Mouse (Mus musculus) midbrain, embryonic 12.5 days (tissue): ENCODE results near the gene Fam71f1. TPM values are rescaled to one million over a fixed set of nuclear protein-coding genes. Genes with fewer than 3 reads are reported as not detected.

ENCODE experiments used
- ATAC-seq: fragments of 200-750 bp; cut with Nextera tagmentation; 2 replicates; pipeline ENCODE4 v1.8.0; 2017; ENCODE audit warnings: low read depth, moderate TSS enrichment, moderate library complexity; ENCODE audit not compliant: low FRiP score
- H3K27ac ChIP-seq: fragments of 300-500 bp; sonication (generic); replicated peaks from 2 replicates; pipeline ENCODE4 v1.5.1; 2016; ENCODE audit warnings: mild to moderate bottlenecking
- H3K27me3 ChIP-seq: fragments of 300-500 bp; sonication (generic); 2 replicates; pipeline ENCODE4 v1.6.1; 2016; ENCODE audit warnings: mild to moderate bottlenecking
- H3K36me3 ChIP-seq: fragments of 300-500 bp; sonication (generic); 2 replicates; pipeline ENCODE4 v1.6.1; 2016
- H3K4me1 ChIP-seq: fragments of 300-500 bp; sonication (generic); 2 replicates; pipeline ENCODE4 v1.6.1; 2016
- H3K4me2 ChIP-seq: fragments of 300-500 bp; sonication (generic); replicated peaks from 2 replicates; pipeline ENCODE4 v1.6.1; 2016; ENCODE audit warnings: mild to moderate bottlenecking, moderate library complexity
- H3K4me3 ChIP-seq: fragments of 300-500 bp; sonication (generic); 2 replicates; pipeline ENCODE4 v1.5.1; 2016; ENCODE audit warnings: mild to moderate bottlenecking
- H3K9ac ChIP-seq: fragments of 300-500 bp; sonication (generic); replicated peaks from 2 replicates; pipeline ENCODE4 v1.6.1; 2016; ENCODE audit warnings: mild to moderate bottlenecking, moderate library complexity
- H3K9me3 ChIP-seq: fragments of 300-500 bp; sonication (generic); 2 replicates; pipeline ENCODE4 v1.6.1; 2016; ENCODE audit warnings: mild to moderate bottlenecking
- WGBS: fragments of 180-500 bp; shearing (Covaris S2); methylation state at CpG from one replicate; pipeline ENCODE4 v1.1.7; 2016; 5-methylcytosine and 5-hydroxymethylcytosine counted together
- polyA plus RNA-seq: library from polyadenylated mRNA; unstranded; fragments of >200 nt; fragmentation: Nextera tagmentation; extraction: Ambion mirVana; gene quantifications from 2 replicates; pipeline ENCODE4 v1.2.1, GENCODE M21; 2016

Gene Fam71f1
- polyA plus RNA-seq, 1 experiment from 2014 or later: not detected

DNA sequence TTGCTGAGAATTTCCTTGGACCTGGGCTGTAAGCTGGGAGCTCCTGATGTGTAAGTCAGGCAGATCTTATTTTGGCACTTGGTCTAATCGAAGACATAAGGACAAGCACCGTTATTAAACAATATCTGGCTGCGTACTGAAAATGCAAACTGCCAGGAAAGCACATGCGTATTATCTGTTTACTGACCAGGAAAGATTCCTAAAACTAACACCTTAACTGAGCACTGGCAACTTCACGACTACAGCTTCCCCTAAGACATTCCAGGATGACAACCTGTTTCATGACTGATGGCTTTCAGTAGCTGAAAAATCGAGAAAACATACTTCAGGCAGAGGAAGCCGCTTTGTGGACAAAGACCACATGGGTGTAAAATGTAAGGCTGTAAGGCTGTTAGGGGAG, 28.2 kb downstream of the Fam71f1 start:
- peak overlapping the region; percentile 75; the same call in 1 of the 2 replicates for H3K27ac ChIP-seq
- H3K9ac ChIP-seq: peak overlapping the region; percentile 68
- no peaks in the 10 kb centered on the region for H3K27me3 ChIP-seq
- peaks cover 11% of the 10 kb centered on the region for H3K4me1 ChIP-seq
- H3K4me2 ChIP-seq: peak overlapping the region; percentile 79
- no peaks in the 10 kb centered on the region for H3K9me3 ChIP-seq
- ATAC-seq: no peak
- no peaks in the 10 kb centered on the region for H3K36me3 ChIP-seq
- WGBS: 43% methylated on average over 7 of the region's 7 CpGs
- peak overlapping the region; percentile 78 for H3K4me3 ChIP-seq

DNA sequence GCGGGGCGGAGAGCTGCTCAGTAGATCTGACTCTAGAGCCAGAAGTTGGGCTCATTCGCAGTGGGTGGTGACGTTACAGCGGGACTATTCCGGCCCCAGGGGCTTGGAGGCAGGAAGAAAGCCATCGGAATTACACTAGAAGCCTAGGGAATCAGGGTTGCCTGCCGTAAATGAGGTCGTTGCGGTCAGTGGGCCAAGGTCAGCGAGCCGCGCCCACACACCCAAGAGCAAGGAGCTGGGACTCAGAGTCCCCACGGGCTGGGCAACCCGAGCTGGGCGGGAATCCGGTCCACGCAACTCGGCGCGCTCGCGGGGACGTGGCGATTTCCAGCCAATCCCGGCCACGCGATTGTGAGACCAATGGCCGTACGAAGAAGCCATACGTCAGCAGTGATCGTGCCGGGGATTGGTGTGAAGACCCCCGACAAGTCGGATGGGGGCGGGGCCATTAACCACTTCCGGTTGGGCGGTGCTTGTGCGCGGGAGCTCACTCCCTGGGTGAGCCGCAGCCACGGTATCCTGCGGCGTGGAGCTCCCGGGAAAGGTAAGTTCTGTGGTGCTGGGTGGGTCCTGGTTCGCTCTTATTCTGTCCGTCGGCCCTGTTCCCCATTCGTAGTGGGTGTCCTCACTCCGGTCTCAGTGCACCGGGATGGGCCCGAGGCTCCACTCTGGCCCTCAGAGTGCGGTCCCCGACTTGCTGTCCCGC, 28.9 kb downstream of the Fam71f1 start, which contains the start of gene Calu:
Gene Calu (plus strand): TSS at position 405 of the 706 bp plus-strand sequence.
- whole genome bisulfite sequencing: under 1% methylated on average over 55 of the region's 55 CpGs

DNA sequence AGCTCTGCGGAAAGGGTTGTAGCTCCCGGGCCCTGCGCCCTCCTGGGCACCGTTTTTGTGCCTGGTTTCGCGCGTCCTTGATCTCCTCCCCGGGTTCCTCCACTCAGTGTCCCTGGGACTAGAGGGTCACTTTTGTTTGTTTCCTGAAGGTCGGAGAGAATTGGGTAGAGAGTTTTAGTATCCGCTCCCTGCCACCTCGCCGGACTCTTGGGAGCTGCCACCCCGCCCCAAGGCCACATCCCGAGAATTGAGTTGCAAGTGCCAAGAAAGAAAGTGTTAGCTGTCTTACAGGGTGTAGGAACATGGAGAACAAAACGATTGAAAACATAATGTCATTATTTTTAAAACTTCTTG, 29.4 kb downstream of the Fam71f1 start:
- Histone ChIP-seq H3K27ac (peak overlapping the region; percentile 64), H3K27me3 (no peaks in the 10 kb centered on the region), H3K4me3 (peak overlapping the region; percentile 78), H3K36me3 (no peaks in the 10 kb centered on the region), H3K4me1 (peaks cover 11% of the 10 kb centered on the region), H3K4me2 (peak overlapping the region; percentile 79), H3K9me3 (no peaks in the 10 kb centered on the region), H3K9ac (peak overlapping the region; percentile 88)
- no peak for ATAC-seq
- WGBS: under 1% methylated on average over 15 of the region's 15 CpGs

More for the DNA sequence above, 28.9 kb downstream of the Fam71f1 start, which contains the start of gene Calu:
- H3K9ac ChIP-seq: peak within 1 kb of the TSS; percentile 88
- peak; percentile 100 for ATAC-seq
- no peaks in the 10 kb centered on the region for H3K27me3 ChIP-seq
- no peaks in the 10 kb centered on the region for H3K9me3 ChIP-seq
- peak within 1 kb of the TSS; percentile 75 for H3K27ac ChIP-seq
- H3K4me1 ChIP-seq: peaks cover 11% of the 10 kb centered on the region
- no peaks in the 10 kb centered on the region for H3K36me3 ChIP-seq
- H3K4me2 ChIP-seq: peak within 1 kb of the TSS; percentile 79
- H3K4me3 ChIP-seq: peak within 1 kb of the TSS; percentile 78

DNA sequence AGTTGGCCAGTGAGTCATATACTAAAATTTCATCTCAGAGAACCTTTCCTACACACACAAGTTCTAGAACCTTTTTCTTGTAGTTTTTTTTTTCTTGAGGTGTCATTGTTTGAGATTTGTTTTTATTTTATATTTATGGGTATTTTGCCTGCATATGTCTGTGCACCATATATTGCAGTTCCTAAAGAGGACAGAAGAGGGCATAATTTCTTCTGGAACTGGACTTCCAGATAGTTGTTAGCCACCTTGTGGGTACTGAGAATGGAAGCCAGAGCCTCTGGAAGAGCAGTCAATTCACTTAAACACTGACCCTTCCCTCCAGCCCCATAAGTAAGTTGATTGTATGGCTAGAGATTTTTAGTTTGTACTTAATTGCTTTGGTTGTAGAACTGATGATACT, 32.7 kb downstream of the Fam71f1 start:
- Histone ChIP-seq H3K9me3 (no peaks in the 10 kb centered on the region), H3K4me2 (no peak overlapping the region), H3K4me3 (no peak overlapping the region), H3K27ac (no peak overlapping the region), H3K4me1 (peaks cover 11% of the 10 kb centered on the region), H3K9ac (no peak overlapping the region), H3K27me3 (no peaks in the 10 kb centered on the region), H3K36me3 (0 out of 2 replicates have a peak, but pooled peaks cover 4% of the 10 kb centered on the region)
- ATAC-seq: no peak

DNA sequence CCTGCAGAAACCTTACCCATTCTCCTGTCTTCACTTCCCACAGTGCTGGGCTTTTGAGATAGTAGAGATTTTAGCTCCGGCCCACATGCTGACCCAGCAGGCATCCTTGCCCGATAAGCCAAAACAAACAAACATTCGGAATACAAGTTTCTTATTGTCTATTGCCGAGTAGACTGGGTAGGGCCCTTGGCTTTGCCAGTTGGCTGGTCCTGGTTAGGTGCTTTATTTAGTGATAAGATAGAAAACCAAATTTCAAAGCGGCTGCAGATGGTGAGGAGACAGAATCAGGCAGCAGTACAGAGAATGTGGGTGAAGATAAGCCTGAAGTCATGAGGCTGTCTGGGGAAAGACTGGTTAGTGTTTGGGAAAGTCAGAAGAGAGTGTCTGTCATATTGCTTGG, 33.9 kb downstream of the Fam71f1 start:
- H3K4me1 ChIP-seq: peaks cover 7% of the 10 kb centered on the region
- no peak for ATAC-seq
- H3K4me3 ChIP-seq: no peak overlapping the region
- WGBS: 44% methylated on average over 5 of the region's 5 CpGs
- no peak overlapping the region for H3K27ac ChIP-seq
- no peak overlapping the region for H3K9ac ChIP-seq
- 0 out of 2 replicates have a peak, but pooled peaks cover 15% of the 10 kb centered on the region for H3K36me3 ChIP-seq
- no peaks in the 10 kb centered on the region for H3K27me3 ChIP-seq
- no peaks in the 10 kb centered on the region for H3K9me3 ChIP-seq
- H3K4me2 ChIP-seq: no peak overlapping the region

DNA sequence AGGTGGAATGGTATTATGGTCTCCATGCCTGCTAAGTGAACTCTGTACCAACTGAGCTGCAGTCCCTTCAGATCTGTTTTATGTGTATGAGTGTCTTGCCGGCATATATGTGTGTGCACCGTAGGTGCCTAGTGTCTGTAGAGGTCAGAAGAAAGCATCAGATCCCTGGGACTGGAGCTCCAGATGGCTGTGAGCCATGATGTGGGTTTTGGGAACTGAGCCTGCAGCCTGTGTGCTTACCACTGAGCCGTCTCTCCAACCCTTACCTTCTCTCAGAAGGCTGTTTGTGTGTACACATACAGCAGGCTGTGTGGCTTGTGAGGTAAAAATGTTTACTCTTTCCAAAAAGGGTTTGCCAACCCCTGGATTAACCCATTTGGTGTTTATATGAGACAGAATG, 40.4 kb downstream of the Fam71f1 start:
- H3K27ac ChIP-seq: no peak overlapping the region
- H3K36me3 ChIP-seq: peaks cover 33% of the 10 kb centered on the region
- H3K4me3 ChIP-seq: no peak overlapping the region
- 95% methylated on average over 3 of the region's 3 CpGs for WGBS
- H3K9me3 ChIP-seq: no peaks in the 10 kb centered on the region
- no peak for ATAC-seq
- no peak overlapping the region for H3K9ac ChIP-seq
- no peaks in the 10 kb centered on the region for H3K27me3 ChIP-seq
- no peak overlapping the region for H3K4me2 ChIP-seq
- H3K4me1 ChIP-seq: no peaks in the 10 kb centered on the region; the same call in 1 of the 2 replicates

DNA sequence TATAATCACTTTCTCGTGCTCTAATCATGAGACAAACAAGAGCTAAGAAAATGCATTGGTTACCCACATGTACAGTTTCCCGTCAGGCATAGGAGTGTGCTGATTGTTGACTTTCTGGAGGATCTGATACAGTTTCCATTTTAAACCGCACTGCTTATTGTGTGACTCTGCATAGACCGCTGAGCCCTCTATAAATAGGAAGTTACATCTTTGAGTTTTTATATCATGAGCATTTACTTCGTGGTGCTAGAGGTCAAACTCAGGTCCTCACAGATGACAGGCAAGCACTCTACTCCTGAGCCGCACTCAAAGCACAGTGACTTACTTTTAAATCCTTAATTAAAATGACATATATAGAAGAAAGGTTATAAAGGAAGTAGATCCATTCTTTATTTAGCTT, 41.3 kb downstream of the Fam71f1 start:
- Histone ChIP-seq H3K4me3 (no peak overlapping the region), H3K27me3 (no peaks in the 10 kb centered on the region), H3K27ac (no peak overlapping the region), H3K36me3 (peaks cover 33% of the 10 kb centered on the region), H3K4me2 (no peak overlapping the region), H3K4me1 (no peaks in the 10 kb centered on the region; the same call in 1 of the 2 replicates), H3K9ac (no peak overlapping the region), H3K9me3 (no peaks in the 10 kb centered on the region)
- 90% methylated on average over 6 of the region's 6 CpGs for WGBS
- ATAC-seq: no peak

DNA sequence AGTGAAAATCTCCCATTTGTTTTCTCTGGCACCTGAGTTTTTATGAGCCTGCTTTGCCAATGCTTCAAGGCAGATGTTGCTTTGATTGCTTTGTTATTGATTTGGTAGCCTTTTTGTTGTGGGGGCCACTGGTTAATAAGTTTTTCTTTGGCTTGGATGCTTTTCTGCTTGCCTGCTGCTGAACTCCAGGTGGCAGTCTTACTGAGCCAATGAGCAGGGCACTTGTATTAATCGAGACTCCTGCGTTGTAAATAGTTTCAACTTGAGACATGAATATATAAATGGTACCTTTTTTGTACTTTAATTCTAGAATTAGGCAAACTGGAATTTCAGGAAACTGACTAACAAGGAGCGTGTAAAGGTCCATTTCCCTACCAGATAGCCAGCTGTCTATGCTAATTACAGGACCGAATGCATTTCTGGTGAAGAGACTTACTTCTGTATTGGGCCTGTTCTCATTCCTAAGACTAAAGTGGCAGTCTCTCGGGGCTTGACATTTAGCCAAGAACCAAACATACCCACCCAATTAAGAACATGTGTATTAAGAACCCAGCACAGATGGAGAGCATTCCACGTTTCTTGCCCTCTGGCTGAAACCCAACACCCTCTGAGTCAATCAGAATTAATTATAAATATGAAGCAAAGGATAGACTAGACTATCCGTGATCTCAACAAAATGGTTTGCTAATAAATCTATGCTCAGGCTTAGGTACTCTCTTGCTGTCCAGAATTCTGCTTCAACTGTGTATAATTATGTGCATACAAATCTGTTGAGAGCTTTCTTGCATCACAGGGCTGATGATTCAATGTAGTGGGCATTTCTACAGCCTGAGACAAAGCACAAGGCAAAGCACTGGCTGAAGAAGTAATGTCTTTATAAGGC, 43.5 kb downstream of the Fam71f1 start:
- Histone ChIP-seq H3K27ac (no peak overlapping the region), H3K4me1 (no peaks in the 10 kb centered on the region; the same call in 1 of the 2 replicates), H3K27me3 (no peaks in the 10 kb centered on the region), H3K4me2 (no peak overlapping the region), H3K9ac (no peak overlapping the region), H3K36me3 (peaks cover 40% of the 10 kb centered on the region), H3K4me3 (no peak overlapping the region), H3K9me3 (no peaks in the 10 kb centered on the region)
- WGBS: 70% methylated on average over 7 of the region's 7 CpGs
- no peak for ATAC-seq

DNA sequence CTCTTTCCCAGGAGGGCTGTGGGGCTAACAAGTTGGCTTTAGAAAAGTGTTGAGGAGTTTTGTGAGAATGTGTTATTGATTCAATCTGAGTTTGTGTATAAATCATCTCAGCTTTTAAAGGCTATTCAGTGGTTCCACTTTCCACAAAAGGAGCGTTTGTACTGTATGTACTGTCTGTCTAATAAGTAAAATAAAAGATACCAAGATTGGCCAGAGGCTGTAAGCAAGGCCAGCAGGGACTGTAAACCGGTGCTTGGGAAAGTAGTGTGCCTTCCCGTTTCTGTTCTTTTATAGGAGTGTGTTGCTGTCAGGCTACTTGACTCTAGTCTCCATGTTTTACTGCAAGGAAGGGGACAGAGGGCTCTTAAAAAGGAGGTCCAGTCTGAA, 44.2 kb downstream of the Fam71f1 start:
- no peak overlapping the region for H3K27ac ChIP-seq
- H3K36me3 ChIP-seq: peaks cover 38% of the 10 kb centered on the region
- H3K9me3 ChIP-seq: no peaks in the 10 kb centered on the region
- no peaks in the 10 kb centered on the region; the same call in 1 of the 2 replicates for H3K4me1 ChIP-seq
- H3K27me3 ChIP-seq: no peaks in the 10 kb centered on the region
- no peak overlapping the region for H3K4me2 ChIP-seq
- H3K9ac ChIP-seq: no peak overlapping the region
- ATAC-seq: no peak
- WGBS: 82% methylated on average over 3 of the region's 3 CpGs
- no peak overlapping the region for H3K4me3 ChIP-seq

DNA sequence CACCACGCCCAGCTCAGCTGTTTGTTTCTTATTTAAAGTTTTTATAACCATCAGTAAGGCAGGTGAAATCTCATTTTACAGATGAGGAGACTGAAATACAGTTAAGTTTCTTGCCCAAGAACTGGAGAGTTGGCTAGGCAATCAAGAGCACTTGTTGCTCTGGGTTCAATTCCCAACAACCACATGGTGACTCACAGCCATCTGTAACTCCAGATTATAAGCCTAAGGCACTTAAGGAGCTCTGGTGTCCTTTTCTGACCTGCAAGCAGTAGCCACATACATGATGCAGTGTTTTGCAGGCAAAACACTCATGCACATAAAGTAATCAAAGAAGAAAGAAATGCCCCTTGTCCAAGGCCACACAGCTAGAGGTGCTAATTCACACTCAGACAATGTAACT, 46.3 kb downstream of the Fam71f1 start:
- H3K27me3 ChIP-seq: no peaks in the 10 kb centered on the region
- no peak overlapping the region for H3K4me2 ChIP-seq
- WGBS: 80% methylated on average over 1 of the region's 1 CpGs
- H3K27ac ChIP-seq: no peak overlapping the region
- no peaks in the 10 kb centered on the region; the same call in 1 of the 2 replicates for H3K4me1 ChIP-seq
- no peak overlapping the region for H3K4me3 ChIP-seq
- ATAC-seq: no peak
- peaks cover 35% of the 10 kb centered on the region for H3K36me3 ChIP-seq
- no peaks in the 10 kb centered on the region for H3K9me3 ChIP-seq
- no peak overlapping the region for H3K9ac ChIP-seq

DNA sequence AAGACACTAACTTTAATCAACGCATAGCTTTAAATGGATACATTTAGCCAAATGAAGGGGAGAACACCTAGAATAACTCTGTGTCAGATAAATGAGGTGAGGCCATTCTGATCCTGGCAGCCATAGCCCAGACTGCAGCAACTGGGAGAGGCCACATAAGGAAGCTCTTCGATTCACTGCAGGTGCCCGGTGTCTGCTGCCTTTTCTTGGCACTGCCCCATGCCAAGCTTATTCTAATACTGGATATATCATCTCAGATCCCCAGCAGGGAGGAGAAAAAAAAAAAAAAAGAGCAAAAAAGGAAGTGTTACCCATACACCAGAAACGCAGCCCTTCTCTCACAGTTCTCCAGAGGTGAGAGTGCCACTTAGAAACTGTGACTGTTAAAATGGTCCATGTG, 58.4 kb downstream of the Fam71f1 start:
- H3K27me3 ChIP-seq: no peaks in the 10 kb centered on the region
- no peak overlapping the region for H3K9ac ChIP-seq
- no peak for ATAC-seq
- no peak overlapping the region for H3K4me2 ChIP-seq
- 99% methylated on average over 4 of the region's 4 CpGs for WGBS
- no peaks in the 10 kb centered on the region for H3K4me1 ChIP-seq
- peaks cover 62% of the 10 kb centered on the region for H3K36me3 ChIP-seq
- H3K27ac ChIP-seq: no peak overlapping the region
- no peaks in the 10 kb centered on the region for H3K9me3 ChIP-seq
- no peak overlapping the region for H3K4me3 ChIP-seq

DNA sequence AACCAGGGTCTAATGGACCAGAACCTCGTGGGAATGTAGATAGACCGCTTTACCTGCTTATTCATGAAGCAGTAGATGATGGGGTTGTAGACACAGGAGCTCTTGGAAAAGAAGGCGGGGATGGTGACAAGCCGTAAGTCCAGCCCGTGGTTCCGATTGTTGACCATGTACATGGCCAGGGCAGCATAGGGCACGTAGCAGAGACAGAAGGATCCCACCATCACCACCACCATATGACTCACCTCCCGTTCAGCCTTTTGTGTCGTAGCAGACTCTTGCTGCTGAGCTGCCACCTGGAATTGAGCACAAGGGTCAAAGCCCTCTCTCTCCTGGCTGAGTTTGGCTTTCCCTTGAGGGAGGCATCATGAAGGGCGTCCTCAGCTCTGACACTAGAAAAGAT, 59.7 kb downstream of the Fam71f1 start:
- ATAC-seq: no peak
- H3K9me3 ChIP-seq: no peaks in the 10 kb centered on the region
- no peak overlapping the region for H3K4me2 ChIP-seq
- H3K36me3 ChIP-seq: peaks cover 49% of the 10 kb centered on the region
- WGBS: 94% methylated on average over 10 of the region's 10 CpGs
- no peak overlapping the region for H3K9ac ChIP-seq
- no peak overlapping the region for H3K27ac ChIP-seq
- no peaks in the 10 kb centered on the region for H3K4me1 ChIP-seq
- no peaks in the 10 kb centered on the region for H3K27me3 ChIP-seq
- H3K4me3 ChIP-seq: no peak overlapping the region
